Mouse (Mus musculus) forebrain, postnatal 0 days (tissue): ENCODE data around the gene Gab2. TPM values are rescaled to one million over a fixed set of nuclear protein-coding genes. Genes with fewer than 3 reads are reported as not detected.

Experiments
- ATAC-seq: fragments of 200-750 bp; cut with Nextera tagmentation; 2 replicates; pipeline ENCODE4 v1.8.0; 2017; ENCODE audit warnings: mild to moderate bottlenecking, moderate library complexity
- DNase-seq: peaks from one replicate; pipeline ENCODE4 v3.0.0-alpha.2; 2015
- H3K27ac ChIP-seq: fragments of 300-500 bp; sonication (generic); 2 replicates; pipeline ENCODE4 v1.5.1; 2014; ENCODE audit warnings: low read depth, mild to moderate bottlenecking, antibody characterized with exemption, low read length, moderate library complexity, mixed read lengths
- H3K27me3 ChIP-seq: fragments of 300-500 bp; sonication (generic); 2 replicates; pipeline ENCODE4 v1.6.1; 2014; ENCODE audit warnings: mild to moderate bottlenecking, low read length, mixed read lengths; ENCODE audit not compliant: insufficient read depth
- H3K36me3 ChIP-seq: fragments of 300-500 bp; sonication (generic); 2 replicates; pipeline ENCODE4 v1.6.1; 2014; ENCODE audit warnings: mild to moderate bottlenecking, moderate library complexity; ENCODE audit not compliant: insufficient read depth
- H3K4me1 ChIP-seq: fragments of 300-500 bp; sonication (generic); 2 replicates; pipeline ENCODE4 v1.6.1; 2014; ENCODE audit warnings: antibody characterized with exemption; ENCODE audit not compliant: insufficient read depth
- H3K4me2 ChIP-seq: fragments of 300-500 bp; sonication (generic); 2 replicates; pipeline ENCODE4 v1.6.1; 2014; ENCODE audit warnings: low read depth, mild to moderate bottlenecking, moderate library complexity
- H3K4me3 ChIP-seq: fragments of 300-500 bp; sonication (generic); 2 replicates; pipeline ENCODE4 v1.5.1; 2014; ENCODE audit warnings: low read depth, low read length, mixed read lengths
- H3K9ac ChIP-seq: fragments of 300-500 bp; sonication (generic); 2 replicates; pipeline ENCODE4 v1.6.1; 2014; ENCODE audit warnings: mild to moderate bottlenecking
- H3K9me3 ChIP-seq: fragments of 300-500 bp; sonication (generic); 2 replicates; pipeline ENCODE4 v1.6.1; 2016; ENCODE audit warnings: low read length
- CTCF ChIP-seq: sonication (generic); IDR thresholded peaks from 2 replicates; pipeline ENCODE4 v1.5.1; 2016; ENCODE audit warnings: antibody characterized with exemption, control low read depth, low read depth
- WGBS: fragments of 180-500 bp; shearing (Covaris S2); extraction: QIAGEN DNeasy Blood & Tissue Kit; methylation state at CpG from one replicate; pipeline ENCODE4 v1.1.7; 2014; 5-methylcytosine and 5-hydroxymethylcytosine counted together
- polyA plus RNA-seq: library from polyadenylated mRNA; unstranded; fragments of >200 nt; fragmentation: Nextera tagmentation; extraction: Ambion mirVana; gene quantifications from 2 replicates; pipeline ENCODE4 v1.2.1, GENCODE M21; 2015
- total RNA-seq: library from RNA; depleted of rRNA; stranded (reverse); fragments of >200 nt; gene quantifications from 2 replicates; pipeline ENCODE4 v1.2.3, GENCODE M21; 2014; rRNA removed

The Gab2 gene
- total and polyA plus RNA-seq, 2 experiments from 2014 or later: 14.0 to 27.0 TPM

DNA sequence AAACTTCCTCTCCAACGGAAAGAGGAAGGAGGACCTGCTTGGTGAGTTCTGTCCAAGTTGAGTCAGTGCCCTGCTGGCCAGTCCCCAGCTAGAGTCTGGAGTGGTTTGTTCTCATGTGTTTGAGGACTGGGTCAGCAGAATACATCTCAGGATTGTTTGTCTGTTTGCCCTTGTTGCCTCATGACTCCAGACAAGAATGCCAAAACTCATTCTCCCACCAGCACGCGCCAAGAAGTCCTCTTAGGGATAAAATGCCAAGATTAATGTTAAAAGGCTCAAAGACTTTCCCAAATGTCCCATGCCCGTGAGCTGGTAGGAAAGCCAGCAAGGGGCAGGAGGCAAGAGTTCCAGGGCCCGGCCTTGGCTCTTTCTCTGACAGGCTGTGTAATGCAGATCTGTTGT lies 275.5 kb downstream of the Gab2 start:
- Histone ChIP-seq H3K9ac (no peak overlapping the region), H3K4me2 (no peak overlapping the region), H3K4me1 (no peaks in the 10 kb centered on the region), H3K9me3 (no peaks in the 10 kb centered on the region), H3K27ac (no peak overlapping the region), H3K36me3 (no peaks in the 10 kb centered on the region), H3K27me3 (no peaks in the 10 kb centered on the region), H3K4me3 (no peak overlapping the region)
- no peak for TF ChIP-seq CTCF
- ATAC-seq (peak; percentile 29), DNase-seq (no peak)
- WGBS: 55% methylated on average over 5 of the region's 5 CpGs

DNA sequence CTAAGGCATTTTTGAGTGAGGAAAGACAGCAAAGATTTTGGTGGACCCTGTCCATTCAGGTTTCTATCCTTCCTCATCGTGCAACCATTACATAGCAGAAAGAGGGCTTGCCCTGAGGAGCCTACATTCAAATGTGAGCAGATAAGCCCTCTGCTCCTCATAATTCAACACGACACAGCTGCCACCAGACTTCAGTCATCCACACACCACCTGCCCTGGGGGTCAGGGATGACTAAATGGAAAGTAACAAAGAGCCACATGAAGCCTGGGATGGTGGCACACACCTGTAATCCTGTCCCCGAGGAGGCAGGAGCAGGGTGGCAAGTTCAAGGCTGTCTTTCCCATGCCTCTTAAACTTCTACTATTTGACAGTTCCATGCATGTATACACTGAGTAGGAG lies 276.5 kb downstream of the Gab2 start:
- Histone ChIP-seq H3K4me1 (no peaks in the 10 kb centered on the region), H3K9me3 (no peaks in the 10 kb centered on the region), H3K4me3 (no peak overlapping the region), H3K4me2 (no peak overlapping the region), H3K36me3 (no peaks in the 10 kb centered on the region), H3K27me3 (no peaks in the 10 kb centered on the region), H3K9ac (no peak overlapping the region), H3K27ac (no peak overlapping the region)
- no peak for TF ChIP-seq CTCF
- ATAC-seq (no peak), DNase-seq (no peak)
- 75% methylated on average over 3 of the region's 3 CpGs for WGBS

DNA sequence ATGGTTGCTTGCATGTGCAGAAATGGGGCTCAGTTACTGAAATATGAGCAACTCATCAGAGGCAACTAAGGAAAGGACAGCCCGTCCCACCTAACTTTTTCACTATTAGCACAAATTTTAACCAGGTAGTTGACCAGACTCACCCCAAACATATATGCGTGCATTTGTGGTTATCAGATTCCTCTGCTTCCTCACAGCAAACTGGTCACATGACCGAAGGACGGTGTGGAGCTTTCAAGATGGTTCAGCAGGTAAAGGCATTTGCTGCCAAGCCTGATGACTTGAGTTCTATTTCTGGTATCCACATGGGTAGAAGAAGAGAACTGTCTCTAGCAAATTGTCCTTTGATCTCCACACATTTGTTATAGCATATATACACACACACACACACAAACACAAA lies 277.0 kb downstream of the Gab2 start:
- Histone ChIP-seq H3K4me1 (no peaks in the 10 kb centered on the region), H3K9me3 (no peaks in the 10 kb centered on the region), H3K27ac (no peak overlapping the region), H3K27me3 (no peaks in the 10 kb centered on the region), H3K9ac (no peak overlapping the region), H3K4me3 (no peak overlapping the region), H3K36me3 (no peaks in the 10 kb centered on the region), H3K4me2 (no peak overlapping the region)
- ATAC-seq: no peak
- DNase-seq: no peak
- 88% methylated on average over 4 of the region's 4 CpGs for WGBS
- TF ChIP-seq CTCF: no peak

Other genes with a start within 250 kb of the Gab2 start
- gene Nars2, start 130.1 kb upstream of the Gab2 start, total RNA-seq: 15.7 and 17.2 TPM in 2 replicates
- 14.8 and 18.2 TPM in 2 replicates for gene Nars2, start 130.1 kb upstream of the Gab2 start, polyA plus RNA-seq